Mouse (Mus musculus): Measurements from ENCODE around the gene Pla1a. TPM values are rescaled to one million over a fixed set of nuclear protein-coding genes. Genes with fewer than 3 reads are reported as not detected.

The Pla1a gene
- polyA plus RNA-seq, 1 experiment from 2014 or later: 0.81 TPM

DNA sequence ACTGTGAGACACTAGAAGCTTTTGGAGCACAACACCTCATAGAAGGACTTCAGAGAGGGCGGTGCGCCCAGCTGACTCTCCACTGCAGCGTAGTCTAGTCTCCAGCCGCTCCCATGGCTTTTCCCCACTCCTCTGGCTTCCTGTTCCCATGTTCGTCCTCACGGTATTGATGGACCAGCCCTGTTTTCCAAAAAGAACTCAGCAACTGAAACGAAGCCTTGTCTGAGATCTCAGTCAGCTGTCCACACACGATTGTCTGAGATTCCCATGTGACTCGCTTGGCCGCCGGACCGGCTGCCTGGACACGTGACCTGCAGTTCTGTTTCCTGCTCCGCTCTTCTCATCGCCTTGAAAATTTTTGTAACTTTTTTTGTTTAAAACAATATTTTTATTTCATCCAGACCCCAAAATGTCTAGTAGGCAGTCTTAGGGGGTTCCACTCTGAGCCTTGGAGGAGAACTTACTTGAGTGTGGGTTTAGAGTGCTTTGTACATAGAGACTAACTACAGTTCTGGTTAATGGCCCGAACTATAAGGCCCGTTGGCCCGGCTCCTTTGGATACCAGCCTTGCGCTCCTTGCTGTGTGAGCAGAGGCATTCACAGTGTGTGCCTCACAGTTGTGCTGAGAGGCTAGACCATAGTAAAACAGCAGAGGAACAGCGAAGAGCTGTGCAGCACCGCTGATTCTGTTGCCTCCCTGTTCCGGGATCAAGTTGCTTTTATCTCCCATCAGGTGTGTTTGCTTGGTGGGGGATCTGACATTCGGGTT, 40.6 kb downstream of the Pla1a start:
- 78% methylated on average over 23 of the region's 23 CpGs for WGBS
- ATAC-seq (replicated peaks; ENCODE audit: low FRiP score, low TSS enrichment, low read depth) (no peak), DNase-seq (ENCODE audit: low spot score) (no peak)
- H3K9ac ChIP-seq (ENCODE audit: low read length): no peak overlapping the region
- H3K27me3 ChIP-seq (replicated peaks; ENCODE audit: control insufficient read depth, insufficient read depth, low read length): no peaks in the 10 kb centered on the region
- H3K27ac ChIP-seq (ENCODE audit: low read depth): no peak overlapping the region
- peaks cover 6% of the 10 kb centered on the region; the same call in 1 of the 2 replicates for H3K4me1 ChIP-seq (replicated peaks; ENCODE audit: control insufficient read depth, insufficient read depth, low read length)
- H3K4me3 ChIP-seq (ENCODE audit: low read depth, low read length): no peak overlapping the region
- H3K9me3 ChIP-seq (ENCODE audit: control insufficient read depth, low read length): no peaks in the 10 kb centered on the region
- no peaks in the 10 kb centered on the region for H3K36me3 ChIP-seq (ENCODE audit: control insufficient read depth, insufficient read depth, low read length)
- H3K4me2 ChIP-seq (ENCODE audit: low read length): no peak overlapping the region

DNA sequence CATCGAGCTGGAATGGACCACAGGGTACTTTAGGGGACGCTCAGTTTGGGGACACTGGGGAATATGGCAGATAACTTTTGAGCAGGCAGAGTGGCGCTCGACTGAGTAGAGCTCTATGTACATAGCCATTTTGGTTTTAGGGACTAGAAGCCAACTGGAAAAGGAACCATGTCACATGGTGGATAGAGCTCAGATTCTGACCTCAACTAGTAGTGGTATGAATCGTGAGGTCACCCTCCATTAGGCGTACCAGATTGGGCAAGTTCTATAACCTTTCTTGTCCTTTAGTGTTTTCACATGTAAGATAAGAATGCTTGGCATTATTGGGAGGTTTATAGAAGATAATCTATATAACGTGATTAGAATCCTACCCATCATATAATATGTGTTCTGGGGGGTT, 42.6 kb downstream of the Pla1a start:
- no peak overlapping the region for H3K9ac ChIP-seq (ENCODE audit: low read length)
- H3K27me3 ChIP-seq (replicated peaks; ENCODE audit: control insufficient read depth, insufficient read depth, low read length): no peaks in the 10 kb centered on the region
- ATAC-seq (replicated peaks; ENCODE audit: low FRiP score, low TSS enrichment, low read depth) (no peak), DNase-seq (ENCODE audit: low spot score) (no peak)
- no peaks in the 10 kb centered on the region for H3K4me1 ChIP-seq (replicated peaks; ENCODE audit: control insufficient read depth, insufficient read depth, low read length)
- no peak overlapping the region for H3K4me3 ChIP-seq (ENCODE audit: low read depth, low read length)
- no peaks in the 10 kb centered on the region for H3K9me3 ChIP-seq (ENCODE audit: control insufficient read depth, low read length)
- H3K4me2 ChIP-seq (ENCODE audit: low read length): no peak overlapping the region
- WGBS: 91% methylated on average over 7 of the region's 7 CpGs
- no peak overlapping the region for H3K27ac ChIP-seq (ENCODE audit: low read depth)
- H3K36me3 ChIP-seq (ENCODE audit: control insufficient read depth, insufficient read depth, low read length): no peaks in the 10 kb centered on the region

DNA sequence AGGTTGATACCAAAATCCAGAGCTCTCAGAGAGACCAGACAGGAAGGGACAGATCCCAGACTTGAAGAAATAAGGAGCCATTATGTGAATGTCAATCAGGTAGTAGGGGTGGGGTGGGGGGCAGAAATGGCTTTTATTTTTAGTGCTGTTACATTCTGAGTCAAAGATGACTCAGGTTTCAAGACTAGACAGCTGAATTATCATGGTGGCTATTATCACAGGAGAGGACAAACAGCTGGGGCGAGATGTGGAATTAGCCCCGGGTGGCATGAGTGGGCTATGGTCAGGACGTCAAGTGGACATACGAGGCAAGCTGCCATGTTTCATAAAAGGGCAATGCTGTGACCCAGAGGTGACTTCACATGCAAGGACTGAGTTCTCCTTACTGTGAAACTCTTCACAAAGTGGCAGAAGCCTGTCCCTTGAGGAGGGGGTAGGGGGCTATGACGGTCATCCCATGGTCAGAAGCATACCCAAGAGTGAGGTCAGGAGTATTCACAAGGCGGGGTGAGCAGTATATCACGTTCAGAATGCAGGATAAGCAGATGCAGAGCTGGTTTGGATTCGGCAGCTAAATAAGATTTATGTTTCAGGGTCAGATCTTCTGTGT, 43.6 kb downstream of the Pla1a start:
- no peaks in the 10 kb centered on the region for H3K4me1 ChIP-seq (replicated peaks; ENCODE audit: control insufficient read depth, insufficient read depth, low read length)
- H3K27me3 ChIP-seq (replicated peaks; ENCODE audit: control insufficient read depth, insufficient read depth, low read length): no peaks in the 10 kb centered on the region
- H3K27ac ChIP-seq (ENCODE audit: low read depth): no peak overlapping the region
- no peak overlapping the region for H3K4me2 ChIP-seq (ENCODE audit: low read length)
- H3K9me3 ChIP-seq (ENCODE audit: control insufficient read depth, low read length): no peaks in the 10 kb centered on the region
- H3K9ac ChIP-seq (ENCODE audit: low read length): no peak overlapping the region
- 76% methylated on average over 8 of the region's 8 CpGs for WGBS
- H3K36me3 ChIP-seq (ENCODE audit: control insufficient read depth, insufficient read depth, low read length): no peaks in the 10 kb centered on the region
- ATAC-seq (replicated peaks; ENCODE audit: low FRiP score, low TSS enrichment, low read depth) (no peak), DNase-seq (ENCODE audit: low spot score) (no peak)
- H3K4me3 ChIP-seq (ENCODE audit: low read depth, low read length): no peak overlapping the region

DNA sequence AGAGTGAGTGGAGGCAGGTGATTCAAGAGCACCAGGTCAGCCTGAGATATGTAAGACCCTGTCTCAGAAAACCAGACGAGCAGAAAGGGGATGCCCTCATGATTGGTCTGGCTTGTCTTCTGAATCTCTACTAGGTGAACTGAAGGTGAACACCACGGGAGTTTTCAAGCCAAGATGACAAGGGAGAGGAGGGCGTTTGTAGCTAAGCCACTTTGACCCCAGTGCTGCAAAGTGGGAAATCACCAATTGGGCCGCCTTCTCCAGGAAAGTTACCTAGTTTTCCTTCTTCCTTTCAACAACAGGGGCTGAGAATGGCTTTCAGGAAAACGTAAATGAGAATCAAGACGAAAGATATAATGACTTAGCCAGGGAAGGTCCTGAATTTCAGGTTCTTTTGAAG, 44.2 kb downstream of the Pla1a start:
- H3K27ac ChIP-seq (ENCODE audit: low read depth): no peak overlapping the region
- H3K4me1 ChIP-seq (replicated peaks; ENCODE audit: control insufficient read depth, insufficient read depth, low read length): no peaks in the 10 kb centered on the region
- no peak overlapping the region for H3K9ac ChIP-seq (ENCODE audit: low read length)
- DNase-seq (ENCODE audit: low spot score): no peak
- H3K27me3 ChIP-seq (replicated peaks; ENCODE audit: control insufficient read depth, insufficient read depth, low read length): no peaks in the 10 kb centered on the region
- no peaks in the 10 kb centered on the region for H3K9me3 ChIP-seq (ENCODE audit: control insufficient read depth, low read length)
- H3K4me2 ChIP-seq (ENCODE audit: low read length): no peak overlapping the region
- H3K4me3 ChIP-seq (ENCODE audit: low read depth, low read length): no peak overlapping the region
- ATAC-seq (replicated peaks; ENCODE audit: low FRiP score, low TSS enrichment, low read depth): no peak
- H3K36me3 ChIP-seq (ENCODE audit: control insufficient read depth, insufficient read depth, low read length): no peaks in the 10 kb centered on the region
- WGBS: 74% methylated on average over 6 of the region's 6 CpGs

DNA sequence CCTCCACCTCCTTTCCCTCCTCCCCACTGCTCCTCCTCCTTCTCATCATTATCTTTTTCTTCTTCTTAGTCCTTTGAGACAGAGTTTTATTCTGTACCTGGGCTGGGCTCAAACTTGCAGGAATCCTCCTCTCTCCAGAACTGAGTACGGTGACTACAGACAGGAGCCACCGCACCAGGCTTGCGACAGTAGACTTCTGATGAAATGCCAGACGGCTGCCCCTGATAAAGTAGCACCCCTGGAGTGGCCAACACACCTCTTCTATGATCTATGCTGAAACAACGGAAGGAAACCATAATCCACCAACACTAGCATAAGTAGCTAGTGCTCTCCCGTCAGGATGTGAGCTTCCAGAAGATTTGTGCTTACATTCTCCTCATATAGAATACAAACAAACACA, 45.6 kb downstream of the Pla1a start:
- no peak overlapping the region for H3K4me2 ChIP-seq (ENCODE audit: low read length)
- H3K9me3 ChIP-seq (ENCODE audit: control insufficient read depth, low read length): no peaks in the 10 kb centered on the region
- H3K27ac ChIP-seq (ENCODE audit: low read depth): no peak overlapping the region
- no peak for DNase-seq (ENCODE audit: low spot score)
- H3K27me3 ChIP-seq (replicated peaks; ENCODE audit: control insufficient read depth, insufficient read depth, low read length): no peaks in the 10 kb centered on the region
- H3K4me3 ChIP-seq (ENCODE audit: low read depth, low read length): no peak overlapping the region
- WGBS: 88% methylated on average over 6 of the region's 6 CpGs
- ATAC-seq (replicated peaks; ENCODE audit: low FRiP score, low TSS enrichment, low read depth): no peak
- H3K4me1 ChIP-seq (replicated peaks; ENCODE audit: control insufficient read depth, insufficient read depth, low read length): no peaks in the 10 kb centered on the region
- H3K36me3 ChIP-seq (ENCODE audit: control insufficient read depth, insufficient read depth, low read length): no peaks in the 10 kb centered on the region
- no peak overlapping the region for H3K9ac ChIP-seq (ENCODE audit: low read length)

DNA sequence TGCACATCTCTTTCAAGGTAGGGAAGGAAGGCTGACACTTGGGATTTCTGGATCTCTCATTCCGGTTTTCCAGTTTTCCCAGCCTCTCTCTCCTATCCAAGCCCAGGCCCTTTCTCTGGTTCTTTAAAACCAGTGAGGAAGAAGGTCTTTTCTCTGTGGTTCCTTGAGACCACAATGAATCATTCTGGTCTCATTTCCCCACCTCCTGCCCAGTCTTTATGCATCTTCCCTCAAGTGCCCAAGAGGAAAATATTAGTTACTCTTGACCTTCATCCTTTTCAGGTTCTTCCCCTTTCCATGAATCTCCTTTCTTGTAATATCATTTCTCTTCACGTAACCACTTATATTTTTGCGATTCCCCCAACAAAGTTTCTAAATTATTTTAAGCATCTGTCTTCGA, 47.2 kb downstream of the Pla1a start:
- no peak for DNase-seq (ENCODE audit: low spot score)
- Histone ChIP-seq H3K4me2 (ENCODE audit: low read length) (no peak overlapping the region), H3K27ac (ENCODE audit: low read depth) (no peak overlapping the region), H3K9me3 (ENCODE audit: control insufficient read depth, low read length) (no peaks in the 10 kb centered on the region), H3K27me3 (replicated peaks; ENCODE audit: control insufficient read depth, insufficient read depth, low read length) (no peaks in the 10 kb centered on the region), H3K9ac (ENCODE audit: low read length) (no peak overlapping the region), H3K4me1 (replicated peaks; ENCODE audit: control insufficient read depth, insufficient read depth, low read length) (no peaks in the 10 kb centered on the region), H3K36me3 (ENCODE audit: control insufficient read depth, insufficient read depth, low read length) (no peaks in the 10 kb centered on the region), H3K4me3 (ENCODE audit: low read depth, low read length) (no peak overlapping the region)
- 96% methylated on average over 4 of the region's 4 CpGs for WGBS
- no peak for ATAC-seq (replicated peaks; ENCODE audit: low FRiP score, low TSS enrichment, low read depth)

DNA sequence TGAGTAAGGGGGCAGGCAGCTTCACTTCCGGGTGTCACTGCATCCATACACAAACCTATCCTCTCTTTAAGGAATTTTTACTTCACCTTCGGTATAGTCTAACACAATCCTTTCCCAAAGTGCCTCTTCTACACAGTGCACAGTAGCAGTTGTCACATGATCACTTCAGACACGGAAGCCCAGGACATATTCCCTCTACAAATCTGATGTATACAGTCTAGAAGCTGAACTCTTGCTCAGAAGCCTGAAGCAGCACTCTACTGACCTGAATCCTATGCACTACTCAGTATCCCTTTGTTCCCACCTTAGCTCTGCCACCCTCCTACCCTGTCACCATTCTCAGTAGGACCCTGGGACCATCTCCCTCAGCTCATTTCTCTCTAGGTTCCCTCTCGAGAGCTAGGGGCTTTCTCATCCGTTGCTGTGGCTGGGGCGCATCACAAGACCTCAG, 47.7 kb downstream of the Pla1a start:
- no peaks in the 10 kb centered on the region for H3K36me3 ChIP-seq (ENCODE audit: control insufficient read depth, insufficient read depth, low read length)

DNA sequence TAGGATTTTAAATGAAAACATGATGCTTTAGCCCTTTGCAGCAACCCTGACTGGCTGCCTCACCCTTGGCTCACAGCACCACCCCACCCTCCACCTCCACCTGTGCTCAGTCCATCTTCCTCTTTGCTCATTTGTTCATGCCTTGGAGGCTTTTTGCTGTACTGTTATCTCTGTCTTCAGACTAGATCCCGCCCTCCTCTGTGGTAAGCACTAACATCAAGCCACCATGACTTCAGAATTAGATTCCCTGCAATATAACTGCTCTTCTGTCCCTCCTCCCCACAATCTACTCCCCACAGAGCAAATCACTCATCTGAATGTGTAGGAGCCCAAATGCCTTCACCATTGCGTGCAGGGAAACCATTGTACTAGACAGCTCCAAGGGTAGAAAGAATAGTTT, 49.3 kb downstream of the Pla1a start:
- no peak for DNase-seq (ENCODE audit: low spot score)
- H3K4me1 ChIP-seq (replicated peaks; ENCODE audit: control insufficient read depth, insufficient read depth, low read length): no peaks in the 10 kb centered on the region

More for the DNA sequence above, 47.7 kb downstream of the Pla1a start:
- Histone ChIP-seq H3K4me1 (replicated peaks; ENCODE audit: control insufficient read depth, insufficient read depth, low read length) (no peaks in the 10 kb centered on the region), H3K4me3 (ENCODE audit: low read depth, low read length) (no peak overlapping the region), H3K9me3 (ENCODE audit: control insufficient read depth, low read length) (no peaks in the 10 kb centered on the region), H3K27me3 (replicated peaks; ENCODE audit: control insufficient read depth, insufficient read depth, low read length) (no peaks in the 10 kb centered on the region), H3K4me2 (ENCODE audit: low read length) (no peak overlapping the region), H3K9ac (ENCODE audit: low read length) (no peak overlapping the region), H3K27ac (ENCODE audit: low read depth) (no peak overlapping the region)
- ATAC-seq (replicated peaks; ENCODE audit: low FRiP score, low TSS enrichment, low read depth) (no peak), DNase-seq (ENCODE audit: low spot score) (no peak)
- WGBS: 87% methylated on average over 6 of the region's 6 CpGs

DNA sequence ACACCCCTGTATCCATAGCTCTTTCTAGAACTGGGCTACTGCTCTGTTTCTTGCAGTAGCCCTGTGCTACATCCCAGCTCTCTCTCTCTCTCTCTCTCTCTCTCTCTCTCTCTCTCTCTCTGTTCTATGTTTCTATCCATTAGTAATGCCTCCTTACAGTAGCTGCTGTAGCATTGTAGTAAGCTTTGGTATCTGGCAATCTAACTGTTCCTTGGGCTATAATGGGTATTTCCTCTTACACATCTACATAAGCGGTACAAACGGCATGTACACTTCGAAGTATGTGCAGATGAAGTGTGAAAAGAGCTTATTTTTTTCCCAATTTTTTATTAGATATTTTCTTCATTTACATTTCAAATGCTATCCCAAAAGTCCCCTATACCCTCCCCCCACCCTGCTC, 53.0 kb downstream of the Pla1a start:
- DNase-seq (ENCODE audit: low spot score) (no peak), ATAC-seq (replicated peaks; ENCODE audit: low FRiP score, low TSS enrichment, low read depth) (no peak)
- H3K27me3 ChIP-seq (replicated peaks; ENCODE audit: control insufficient read depth, insufficient read depth, low read length): no peaks in the 10 kb centered on the region
- WGBS: 94% methylated on average over 3 of the region's 3 CpGs
- H3K4me1 ChIP-seq (replicated peaks; ENCODE audit: control insufficient read depth, insufficient read depth, low read length): peaks cover 7% of the 10 kb centered on the region
- no peak overlapping the region for H3K9ac ChIP-seq (ENCODE audit: low read length)
- H3K4me2 ChIP-seq (ENCODE audit: low read length): no peak overlapping the region
- H3K27ac ChIP-seq (ENCODE audit: low read depth): no peak overlapping the region
- H3K9me3 ChIP-seq (ENCODE audit: control insufficient read depth, low read length): no peaks in the 10 kb centered on the region
- no peaks in the 10 kb centered on the region for H3K36me3 ChIP-seq (ENCODE audit: control insufficient read depth, insufficient read depth, low read length)
- H3K4me3 ChIP-seq (ENCODE audit: low read depth, low read length): no peak overlapping the region

More for the DNA sequence above, 49.3 kb downstream of the Pla1a start:
- Histone ChIP-seq H3K9me3 (ENCODE audit: control insufficient read depth, low read length) (no peaks in the 10 kb centered on the region), H3K36me3 (ENCODE audit: control insufficient read depth, insufficient read depth, low read length) (no peaks in the 10 kb centered on the region), H3K4me3 (ENCODE audit: low read depth, low read length) (no peak overlapping the region), H3K27me3 (replicated peaks; ENCODE audit: control insufficient read depth, insufficient read depth, low read length) (no peaks in the 10 kb centered on the region), H3K9ac (ENCODE audit: low read length) (no peak overlapping the region), H3K4me2 (ENCODE audit: low read length) (no peak overlapping the region), H3K27ac (ENCODE audit: low read depth) (no peak overlapping the region)
- no peak for ATAC-seq (replicated peaks; ENCODE audit: low FRiP score, low TSS enrichment, low read depth)
- 79% methylated on average over 2 of the region's 2 CpGs for WGBS

Data from intestine, embryonic 14.5 days (tissue).